Mouse (Mus musculus): ENCODE data around the gene E030018B13Rik.

DNA sequence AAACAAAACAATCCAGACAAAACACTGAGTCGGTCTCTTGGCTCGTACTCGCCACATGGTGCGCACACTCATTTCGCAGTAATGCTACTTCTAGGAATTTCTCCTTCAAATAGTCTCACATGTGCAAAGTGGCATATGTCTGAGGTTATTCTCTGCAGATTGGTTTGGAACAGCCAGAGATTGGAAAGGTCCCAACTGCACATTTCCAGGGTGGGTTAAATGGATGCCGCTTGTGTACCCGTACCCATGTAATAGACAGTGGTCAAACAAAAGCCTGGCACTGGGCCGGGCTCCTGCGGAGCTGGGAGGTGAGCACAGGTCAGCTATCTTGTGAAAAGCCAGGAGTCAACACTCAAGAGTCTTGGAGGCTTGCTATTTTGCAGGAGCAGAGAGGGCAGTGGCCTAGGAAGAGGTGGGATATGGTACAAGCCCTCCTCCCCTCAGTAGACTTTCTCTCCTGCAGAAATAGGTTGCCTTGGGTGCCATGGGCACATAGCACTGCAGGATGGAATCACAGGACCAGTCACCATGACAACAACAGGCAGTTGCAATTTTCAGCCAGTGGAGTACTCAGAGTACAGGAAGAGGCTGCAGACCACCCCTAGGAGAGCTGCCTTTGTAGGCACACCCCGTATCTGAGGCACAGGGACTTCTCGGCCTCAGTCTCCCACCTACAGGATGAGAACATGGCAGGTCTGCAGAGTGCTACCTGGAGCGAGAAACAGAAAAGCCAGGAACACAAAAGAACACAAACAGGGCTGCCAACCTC lies 41.4 kb downstream of the E030018B13Rik start:
- no peak for TF ChIP-seq CTCF (conservative IDR thresholded peaks at IDR 0.05; ENCODE audit: insufficient read depth, insufficient read length, low read depth, low read length)
- no peak for TF ChIP-seq POLR2A (IDR thresholded peaks at IDR 0.05; ENCODE audit: low read depth, low read length)
